Mouse (Mus musculus): ENCODE results near the gene Edem3. TPM values are rescaled to one million over a fixed set of nuclear protein-coding genes. Genes with fewer than 3 reads are reported as not detected.
A peak's percentile ranks its signal among the peaks of the same experiment; 100 is the strongest.
"Not testable (repeated sequence)": the region's sequence is repeated elsewhere in the genome, so short reads cannot be mapped to it uniquely, and the experiment has no call there.

The Edem3 gene
- total RNA-seq, 2 experiments from 2014 or later = 16.9 to 33.1 TPM

- ATAC-seq (ENCODE audit: poor library complexity, severe bottlenecking) = not testable (repeated sequence)
These were observed 47.6 kb downstream of the Edem3 start for GRCm38 (mm10) chr1:151802795-151803194.

- no peak for ATAC-seq (ENCODE audit: poor library complexity, severe bottlenecking)
These were observed 52.1 kb downstream of the Edem3 start for GRCm38 (mm10) chr1:151807286-151807685.

- ATAC-seq (ENCODE audit: poor library complexity, severe bottlenecking) = no peak
These were observed 55.7 kb downstream of the Edem3 start for GRCm38 (mm10) chr1:151810628-151811421.

GRCm38 (mm10) chr1:151811456-151811855 lies 56.3 kb downstream of the Edem3 start:
- no peak for ATAC-seq (ENCODE audit: poor library complexity, severe bottlenecking)

- ATAC-seq (ENCODE audit: poor library complexity, severe bottlenecking) = no peak
These were observed 57.0 kb downstream of the Edem3 start for GRCm38 (mm10) chr1:151812004-151812712.

GRCm38 (mm10) chr1:151816051-151816450 lies 60.9 kb downstream of the Edem3 start:
- no peak for ATAC-seq (ENCODE audit: poor library complexity, severe bottlenecking)

GRCm38 (mm10) chr1:151819190-151819589 lies 64.0 kb downstream of the Edem3 start:
- ATAC-seq (ENCODE audit: poor library complexity, severe bottlenecking) = peak; percentile 81

GRCm38 (mm10) chr1:151820457-151820856 lies 65.3 kb downstream of the Edem3 start:
- ATAC-seq (ENCODE audit: poor library complexity, severe bottlenecking) = peak; percentile 39; the same call in 1 of the 2 replicates

GRCm38 (mm10) chr1:151825065-151825464 lies 69.9 kb downstream of the Edem3 start:
- no peak for ATAC-seq (ENCODE audit: poor library complexity, severe bottlenecking)

GRCm38 (mm10) chr1:151831791-151832190 lies 76.6 kb downstream of the Edem3 start:
- no peak for ATAC-seq (ENCODE audit: poor library complexity, severe bottlenecking)

- ATAC-seq (ENCODE audit: poor library complexity, severe bottlenecking) = no peak
These were observed 80.1 kb downstream of the Edem3 start for GRCm38 (mm10) chr1:151835261-151835660.

GRCm38 (mm10) chr1:151840345-151840744 lies 85.2 kb downstream of the Edem3 start:
- ATAC-seq (ENCODE audit: poor library complexity, severe bottlenecking) = not testable (repeated sequence)

DNA sequence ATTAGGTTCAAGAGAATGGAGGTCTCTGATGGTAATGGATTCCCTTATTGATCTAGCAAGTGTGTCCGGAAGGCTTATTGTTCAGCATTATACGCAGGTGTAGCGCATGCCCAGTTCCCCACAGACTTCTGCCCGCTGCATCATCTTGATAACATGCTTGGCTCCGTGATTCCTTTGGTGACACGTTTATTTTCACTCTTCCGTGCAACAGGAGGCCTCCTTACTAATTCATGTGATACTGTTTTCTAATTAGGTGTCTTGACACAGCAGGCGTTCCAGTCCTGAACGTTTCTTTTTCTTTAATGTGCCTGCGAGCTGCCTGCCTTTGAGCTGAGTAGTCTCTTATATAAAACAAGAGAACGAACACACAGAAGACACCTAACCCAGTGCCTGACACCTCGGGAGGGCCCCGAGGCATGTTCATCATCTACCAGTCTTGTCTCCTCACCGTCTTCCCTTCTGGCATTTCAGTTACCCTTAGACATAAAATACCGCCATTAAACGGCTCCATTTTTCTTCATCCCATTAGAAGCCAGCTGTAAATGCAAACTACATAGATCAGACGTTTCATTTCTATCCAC lies 90.2 kb downstream of the Edem3 start:
- ATAC-seq (ENCODE audit: poor library complexity, severe bottlenecking) = no peak

DNA sequence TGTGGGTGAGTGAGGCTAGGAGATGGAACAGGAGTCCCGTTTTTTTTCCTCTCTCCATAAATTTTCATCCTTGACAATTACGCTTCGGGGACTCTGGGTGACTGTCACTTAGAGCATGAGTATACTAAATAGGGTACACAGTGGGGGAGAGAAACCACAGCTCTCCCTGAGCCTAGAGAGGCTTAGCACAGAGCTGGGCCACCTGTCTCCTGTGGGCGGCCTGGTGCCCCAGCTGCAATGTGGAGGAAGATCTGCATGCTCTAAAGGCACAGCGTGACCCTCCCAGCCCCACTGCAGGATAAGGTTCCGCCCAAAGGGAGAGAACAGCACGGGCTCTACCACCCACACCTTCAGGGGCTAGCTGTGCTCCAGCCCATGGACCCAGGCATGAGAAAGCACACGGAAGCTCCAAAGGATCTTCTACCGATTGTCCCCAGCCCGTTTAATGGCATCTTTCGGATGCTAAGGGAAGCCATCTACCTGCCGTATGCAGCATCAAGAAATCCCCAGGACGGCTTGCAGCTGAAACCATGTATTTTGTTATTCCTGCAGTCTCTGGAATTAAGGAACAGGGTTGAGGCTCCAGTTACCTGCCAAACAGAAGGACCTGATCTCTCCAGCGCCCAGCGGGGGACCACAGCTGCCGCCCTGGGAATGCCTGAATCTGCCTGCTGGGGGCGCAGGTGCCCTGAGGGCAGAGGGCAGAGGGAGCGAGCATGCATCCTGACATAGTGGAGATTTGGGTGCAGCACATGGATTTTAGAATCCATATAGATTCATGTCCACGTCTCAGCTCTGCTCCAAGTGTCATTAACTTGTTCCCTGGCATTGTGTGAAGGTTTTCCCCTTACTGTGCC lies 91.0 kb downstream of the Edem3 start:
- no peak for ATAC-seq (ENCODE audit: poor library complexity, severe bottlenecking)

GRCm38 (mm10) chr1:151848286-151848685 lies 93.1 kb downstream of the Edem3 start:
- no peak for ATAC-seq (ENCODE audit: poor library complexity, severe bottlenecking)

GRCm38 (mm10) chr1:151849993-151850608 lies 94.9 kb downstream of the Edem3 start:
- no peak for ATAC-seq (ENCODE audit: poor library complexity, severe bottlenecking)

GRCm38 (mm10) chr1:151851051-151851848 lies 96.1 kb downstream of the Edem3 start:
- ATAC-seq (ENCODE audit: poor library complexity, severe bottlenecking) = no peak

- ATAC-seq (ENCODE audit: poor library complexity, severe bottlenecking) = no peak
These were observed 96.8 kb downstream of the Edem3 start for GRCm38 (mm10) chr1:151851976-151852375.

DNA sequence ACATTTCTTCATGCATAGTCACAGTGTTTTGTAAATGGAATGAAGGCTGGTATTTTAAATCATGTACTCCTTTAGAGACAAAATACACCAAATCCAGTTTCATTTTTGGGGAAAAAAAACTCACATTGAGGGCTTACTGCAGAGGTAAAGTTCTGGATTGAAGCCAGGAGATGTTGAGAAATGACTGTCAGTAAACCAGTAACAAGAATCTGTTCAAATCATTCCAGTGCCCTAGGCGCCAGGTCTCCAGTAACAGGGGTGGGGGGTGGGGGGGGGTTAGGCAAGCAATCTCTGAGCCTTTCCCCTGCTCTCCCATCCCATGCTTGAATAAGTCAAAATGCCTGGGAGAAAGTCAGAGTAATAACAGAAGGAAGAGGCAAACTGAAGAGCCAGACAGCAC lies 100.4 kb downstream of the Edem3 start:
- ATAC-seq (ENCODE audit: poor library complexity, severe bottlenecking) = no peak

GRCm38 (mm10) chr1:151858474-151858873 lies 103.3 kb downstream of the Edem3 start:
- ATAC-seq (ENCODE audit: poor library complexity, severe bottlenecking) = no peak

Measured in megakaryocyte, adult 5-6 weeks (primary cell).